Comparison of ENCODE assay signal across 21 mouse cellular contexts in the genomic region with DNA sequence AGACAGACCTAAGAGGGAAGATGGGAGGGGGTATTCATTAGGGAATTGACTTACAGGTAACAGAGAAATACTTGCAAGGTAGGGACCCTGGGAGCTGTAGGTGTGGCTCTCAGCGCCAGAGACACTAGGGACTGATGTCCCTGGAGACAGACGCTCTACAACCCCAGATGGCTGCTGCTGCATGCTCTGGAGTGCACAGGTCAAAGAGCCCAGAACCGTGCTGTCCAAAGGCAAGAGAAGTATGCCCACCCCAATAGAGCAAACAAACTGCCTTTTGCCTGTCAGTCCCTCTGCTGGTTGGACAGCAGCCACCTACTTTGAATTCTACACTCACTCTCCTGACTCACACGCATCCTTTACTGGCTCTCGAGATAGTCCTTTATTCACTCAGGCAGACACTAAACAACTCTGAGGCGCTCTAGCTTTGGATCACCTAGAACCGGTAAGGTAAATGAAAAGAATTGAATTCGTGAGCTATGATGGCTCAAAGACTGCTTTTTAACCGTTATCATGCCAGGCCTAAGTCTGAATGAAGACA.
DNase-seq lines count a peak whose midpoint lies in the region; ATAC-seq and TF ChIP-seq lines count a peak whose summit lies in the region.
"Had no signal": no experiment of that assay in that cellular context is flagged by ENCODE, and none has a peak within 500 bp of the region (broad histone marks: within the 10 kb centered on the region; RNA-seq: fewer than 3 reads in every experiment).

No protein-coding gene starts in this region.

- WGBS in cerebellum, adult 2 months = 45% methylated on average over 9 of the region's 9 CpGs
- 81% methylated on average over 9 of the region's 9 CpGs for WGBS in hindbrain, embryonic 13.5 days
- WGBS in hindbrain, embryonic 11.5 days = 79% methylated on average over 9 of the region's 9 CpGs
- 72% methylated on average over 9 of the region's 9 CpGs for WGBS in neural tube, embryonic 15.5 days
- 53% methylated on average over 9 of the region's 9 CpGs for WGBS in hindbrain, postnatal 0 days

- no peaks in the 10 kb centered on the region for H3K27me3 ChIP-seq in cerebellum, adult 2 months (ENCODE audit: control insufficient read depth, insufficient read depth, low read length)
- no peaks in the 10 kb centered on the region for H3K27me3 ChIP-seq in hindbrain, embryonic 13.5 days
- H3K27me3 ChIP-seq in hindbrain, embryonic 11.5 days (ENCODE audit: control insufficient read depth, insufficient read depth, low read length) = no peaks in the 10 kb centered on the region
- no peaks in the 10 kb centered on the region for H3K27me3 ChIP-seq in neural tube, embryonic 15.5 days (replicated peaks)
- H3K27me3 ChIP-seq in hindbrain, postnatal 0 days (ENCODE audit: insufficient read depth, low read length) = no peaks in the 10 kb centered on the region
- H3K27me3 ChIP-seq: CH12.LX; midbrain, embryonic 13.5 days had no signal

- no peaks in the 10 kb centered on the region for H3K36me3 ChIP-seq in hindbrain, embryonic 13.5 days
- no peaks in the 10 kb centered on the region for H3K36me3 ChIP-seq in hindbrain, embryonic 11.5 days (ENCODE audit: control insufficient read depth, insufficient read depth, low read length)
- H3K36me3 ChIP-seq in neural tube, embryonic 15.5 days = no peaks in the 10 kb centered on the region
- H3K36me3 ChIP-seq in hindbrain, postnatal 0 days (ENCODE audit: insufficient read depth, low read length) = no peaks in the 10 kb centered on the region
- H3K36me3 ChIP-seq: midbrain, embryonic 13.5 days had no signal

- H3K4me2 ChIP-seq in hindbrain, embryonic 13.5 days = no peak overlapping the region
- H3K4me2 ChIP-seq in hindbrain, embryonic 11.5 days (replicated peaks; ENCODE audit: low read depth, low read length) = no peak overlapping the region
- no peak overlapping the region for H3K4me2 ChIP-seq in neural tube, embryonic 15.5 days
- no peak overlapping the region for H3K4me2 ChIP-seq in hindbrain, postnatal 0 days (ENCODE audit: low read depth, low read length)
- H3K4me2 ChIP-seq: heart, embryonic 11.5 days; liver, embryonic 11.5 days; midbrain, embryonic 13.5 days had no signal

- H3K9ac ChIP-seq in hindbrain, embryonic 13.5 days = no peak overlapping the region
- no peak overlapping the region for H3K9ac ChIP-seq in hindbrain, embryonic 11.5 days (ENCODE audit: low read depth, low read length)
- no peak overlapping the region for H3K9ac ChIP-seq in neural tube, embryonic 15.5 days (replicated peaks)
- H3K9ac ChIP-seq in hindbrain, postnatal 0 days (replicated peaks; ENCODE audit: low read length) = no peak overlapping the region
- H3K9ac ChIP-seq: midbrain, embryonic 13.5 days had no signal

- peak; percentile 22 to 35 for DNase-seq in cerebellum, adult 2 months
- DNase-seq in cerebellum, adult 9-11 months = no peak
- no peak for DNase-seq in hindbrain, embryonic 11.5 days (ENCODE audit: low spot score)
- DNase-seq in neural tube, embryonic 10.5 days (ENCODE audit: extremely low spot score, low spot score) = no peak
- peak; percentile 46 for DNase-seq in hindbrain, postnatal 0 days (ENCODE audit: low spot score)
- no peak for DNase-seq in urinary bladder, postnatal 25 days (ENCODE audit: low spot score)
- DNase-seq: adrenal gland, adult 8-10 months; heart, postnatal 10 days; kidney, adult 2 months; kidney, postnatal 25 days; lung, adult 18-20 months; lung, postnatal 14 days; right cerebral cortex, postnatal 25 days; thymus, adult 2 months had no signal

- TF ChIP-seq POLR2A in cerebellum, adult 2 months (IDR thresholded peaks at IDR 0.05; ENCODE audit: borderline replicate concordance, insufficient read depth, low read length) = no peak

- no peak overlapping the region for H3K4me3 ChIP-seq in cerebellum, adult 2 months (replicated peaks; ENCODE audit: insufficient read depth, low read depth, low read length)
- H3K4me3 ChIP-seq in hindbrain, embryonic 13.5 days = no peak overlapping the region
- no peak overlapping the region for H3K4me3 ChIP-seq in hindbrain, embryonic 11.5 days (ENCODE audit: low read depth, low read length)
- no peak overlapping the region for H3K4me3 ChIP-seq in neural tube, embryonic 15.5 days (replicated peaks)
- no peak overlapping the region for H3K4me3 ChIP-seq in hindbrain, postnatal 0 days (ENCODE audit: low read length)
- H3K4me3 ChIP-seq: midbrain, embryonic 13.5 days; myocyte had no signal

- no peak overlapping the region for H3K27ac ChIP-seq in cerebellum, adult 2 months (ENCODE audit: insufficient read depth, low read length)
- no peak overlapping the region for H3K27ac ChIP-seq in hindbrain, embryonic 13.5 days
- no peak overlapping the region for H3K27ac ChIP-seq in hindbrain, embryonic 11.5 days (ENCODE audit: low read depth, low read length)
- no peak overlapping the region for H3K27ac ChIP-seq in neural tube, embryonic 15.5 days (replicated peaks)
- H3K27ac ChIP-seq in hindbrain, postnatal 0 days = no peak overlapping the region
- H3K27ac ChIP-seq: midbrain, embryonic 13.5 days had no signal

- H3K9me3 ChIP-seq in hindbrain, embryonic 13.5 days = no peaks in the 10 kb centered on the region
- no peaks in the 10 kb centered on the region for H3K9me3 ChIP-seq in hindbrain, embryonic 11.5 days (ENCODE audit: control insufficient read depth, low read length)
- no peaks in the 10 kb centered on the region for H3K9me3 ChIP-seq in neural tube, embryonic 15.5 days (replicated peaks)
- no peaks in the 10 kb centered on the region for H3K9me3 ChIP-seq in hindbrain, postnatal 0 days (ENCODE audit: low read length)
- H3K9me3 ChIP-seq: midbrain, embryonic 13.5 days had no signal

- ATAC-seq in hindbrain, embryonic 13.5 days (ENCODE audit: low FRiP score) = 0 out of 2 replicates have a peak, but pooled peaks have one; percentile 24
- ATAC-seq in hindbrain, embryonic 11.5 days (ENCODE audit: low FRiP score) = no peak
- peak; percentile 46; the same call in 1 of the 2 replicates for ATAC-seq in neural tube, embryonic 15.5 days (ENCODE audit: low FRiP score)
- ATAC-seq in hindbrain, postnatal 0 days = peak; percentile 47; the same call in 1 of the 2 replicates
- ATAC-seq: midbrain, embryonic 13.5 days had no signal

- TF ChIP-seq CTCF in cerebellum, adult 2 months (IDR thresholded peaks at IDR 0.05; ENCODE audit: borderline replicate concordance, insufficient read depth, low read depth, low read length) = no peak
- TF ChIP-seq CTCF in hindbrain, postnatal 0 days (IDR thresholded peaks at IDR 0.05; ENCODE audit: low read depth) = 0 out of 2 replicates have a peak, but pooled peaks have one; percentile 1

- H3K4me1 ChIP-seq in cerebellum, adult 2 months (ENCODE audit: control insufficient read depth, insufficient read depth, low read length) = peaks cover 15% of the 10 kb centered on the region
- 0 out of 2 replicates have a peak, but pooled peaks cover 3% of the 10 kb centered on the region for H3K4me1 ChIP-seq in hindbrain, embryonic 13.5 days (replicated peaks)
- H3K4me1 ChIP-seq in hindbrain, embryonic 11.5 days (replicated peaks; ENCODE audit: control insufficient read depth, insufficient read depth, low read length) = no peaks in the 10 kb centered on the region
- H3K4me1 ChIP-seq in neural tube, embryonic 15.5 days = peaks cover 3% of the 10 kb centered on the region
- H3K4me1 ChIP-seq in hindbrain, postnatal 0 days (ENCODE audit: insufficient read depth, low read length) = no peaks in the 10 kb centered on the region
- H3K4me1 ChIP-seq: midbrain, embryonic 13.5 days had no signal

Comparison
In these comparisons a context has a peak if more than half of its experiments do, and no peak if none do; other contexts are left out.
1. DNase-seq: peak in cerebellum, adult 2 months (2 of 2) and hindbrain, postnatal 0 days (single experiment); none in cerebellum, adult 9-11 months (single experiment), hindbrain, embryonic 11.5 days (single experiment), neural tube, embryonic 10.5 days (single experiment) and urinary bladder, postnatal 25 days (single experiment).